Mouse (Mus musculus): ENCODE data around the gene D10Jhu81e. TPM values are rescaled to one million over a fixed set of nuclear protein-coding genes. Genes with fewer than 3 reads are reported as not detected.
"Not testable (repeated sequence)": the region's sequence is repeated elsewhere in the genome, so short reads cannot be mapped to it uniquely, and the experiment has no call there.

The D10Jhu81e gene
- 44.9 and 59.7 TPM in 2 replicates for polyA plus RNA-seq (2012; ENCODE audit: insufficient read depth, low replicate concordance)

DNA sequence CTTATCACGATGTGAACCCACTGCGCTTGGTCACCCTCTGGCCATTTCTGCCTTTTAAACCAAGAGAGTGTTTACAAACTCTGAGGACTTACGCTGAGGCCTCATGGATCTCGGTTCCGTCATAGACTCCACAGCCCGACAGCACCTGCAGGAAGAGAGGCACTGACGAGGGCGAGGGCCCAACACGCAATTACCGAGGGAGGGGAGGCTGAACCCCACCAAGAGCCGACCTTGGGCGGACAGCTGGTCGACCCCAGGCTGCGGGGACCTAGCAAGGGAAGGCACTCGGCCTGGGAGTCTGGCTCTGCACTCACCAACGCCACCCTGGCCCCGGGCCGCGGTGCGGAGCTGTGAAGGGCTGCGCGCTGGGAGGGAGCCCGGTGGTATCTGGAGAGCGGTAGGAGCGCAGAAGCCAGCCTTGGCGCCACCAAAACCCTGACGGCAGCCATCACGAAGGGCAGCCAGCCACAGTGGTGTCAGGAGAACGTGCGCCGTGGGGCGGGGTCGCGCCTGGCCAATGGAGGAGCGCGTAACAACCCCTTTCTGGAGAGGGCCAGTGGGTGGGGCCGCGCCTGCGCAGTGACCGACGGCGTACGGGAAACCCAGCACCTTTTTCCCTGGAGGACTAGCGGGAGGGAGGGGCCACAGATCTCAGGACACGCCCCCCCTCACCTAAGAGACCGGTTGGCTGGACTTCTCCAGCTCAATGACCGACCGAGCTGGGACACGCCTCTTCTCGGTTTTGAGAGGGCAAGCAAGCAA, at the start of gene D10Jhu81e:
Gene D10Jhu81e, minus strand, starts transcription at position 502 of the 762 bp plus-strand sequence.
- Histone ChIP-seq H3K36me3 (replicated peaks; ENCODE audit: low read length) (peaks cover 82% of the 10 kb centered on the region), H3K4me1 (peaks cover 37% of the 10 kb centered on the region), H3K4me3 (replicated peaks) (peak within 1 kb of the TSS; percentile 98), H3K27me3 (replicated peaks) (no peaks in the 10 kb centered on the region), H3K9me3 (no peaks in the 10 kb centered on the region)
- TF ChIP-seq FLI1 (IDR thresholded peaks at IDR 0.05; ENCODE audit: low read length) (no peak), GATA1 (IDR thresholded peaks at IDR 0.05; ENCODE audit: borderline replicate concordance, low read length) (no peak)

GRCm38 (mm10) chr10:78218576-78218975, 49.0 kb upstream of the D10Jhu81e start:
- H3K36me3 ChIP-seq (replicated peaks; ENCODE audit: low read length): peaks cover 99% of the 10 kb centered on the region
- H3K4me3 ChIP-seq (replicated peaks): no peak overlapping the region
- TF ChIP-seq FLI1 (IDR thresholded peaks at IDR 0.05; ENCODE audit: low read length): no peak
- TF ChIP-seq GATA1 (IDR thresholded peaks at IDR 0.05; ENCODE audit: borderline replicate concordance, low read length): no peak
- H3K4me1 ChIP-seq: peaks cover 72% of the 10 kb centered on the region
- H3K27me3 ChIP-seq (replicated peaks): no peaks in the 10 kb centered on the region
- no peaks in the 10 kb centered on the region for H3K9me3 ChIP-seq

GRCm38 (mm10) chr10:78216376-78217083, 46.9 kb upstream of the D10Jhu81e start:
- H3K4me1 ChIP-seq: peaks cover 58% of the 10 kb centered on the region
- no peak for TF ChIP-seq FLI1 (IDR thresholded peaks at IDR 0.05; ENCODE audit: low read length)
- TF ChIP-seq GATA1 (IDR thresholded peaks at IDR 0.05; ENCODE audit: borderline replicate concordance, low read length): no peak
- H3K9me3 ChIP-seq: no peaks in the 10 kb centered on the region
- H3K36me3 ChIP-seq (replicated peaks; ENCODE audit: low read length): peaks cover 100% of the 10 kb centered on the region
- no peaks in the 10 kb centered on the region for H3K27me3 ChIP-seq (replicated peaks)
- no peak overlapping the region for H3K4me3 ChIP-seq (replicated peaks)

- Histone ChIP-seq H3K36me3 (replicated peaks; ENCODE audit: low read length) (peaks cover 100% of the 10 kb centered on the region), H3K27me3 (replicated peaks) (no peaks in the 10 kb centered on the region), H3K9me3 (no peaks in the 10 kb centered on the region), H3K4me3 (replicated peaks) (no peak overlapping the region), H3K4me1 (peaks cover 40% of the 10 kb centered on the region)
- TF ChIP-seq GATA1 (IDR thresholded peaks at IDR 0.05; ENCODE audit: borderline replicate concordance, low read length) (no peak), FLI1 (IDR thresholded peaks at IDR 0.05; ENCODE audit: low read length) (no peak)
Measured at GRCm38 (mm10) chr10:78214371-78214770, 44.8 kb upstream of the D10Jhu81e start.

- no peaks in the 10 kb centered on the region for H3K9me3 ChIP-seq
Measured at GRCm38 (mm10) chr10:78211311-78211710, 41.7 kb upstream of the D10Jhu81e start.

GRCm38 (mm10) chr10:78201182-78201581, 31.6 kb upstream of the D10Jhu81e start:
- H3K36me3 ChIP-seq (replicated peaks; ENCODE audit: low read length): peaks cover 100% of the 10 kb centered on the region

More at GRCm38 (mm10) chr10:78211311-78211710, 41.7 kb upstream of the D10Jhu81e start:
- H3K4me3 ChIP-seq (replicated peaks): no peak overlapping the region
- H3K4me1 ChIP-seq: peaks cover 12% of the 10 kb centered on the region; the same call in 1 of the 2 replicates
- TF ChIP-seq GATA1 (IDR thresholded peaks at IDR 0.05; ENCODE audit: borderline replicate concordance, low read length): no peak
- TF ChIP-seq FLI1 (IDR thresholded peaks at IDR 0.05; ENCODE audit: low read length): no peak
- no peaks in the 10 kb centered on the region for H3K27me3 ChIP-seq (replicated peaks)
- H3K36me3 ChIP-seq (replicated peaks; ENCODE audit: low read length): peaks cover 100% of the 10 kb centered on the region

GRCm38 (mm10) chr10:78192933-78193332, 23.4 kb upstream of the D10Jhu81e start:
- Histone ChIP-seq H3K27me3 (replicated peaks) (no peaks in the 10 kb centered on the region), H3K9me3 (no peaks in the 10 kb centered on the region), H3K4me1 (peaks cover 4% of the 10 kb centered on the region; the same call in 1 of the 2 replicates), H3K36me3 (replicated peaks; ENCODE audit: low read length) (peaks cover 100% of the 10 kb centered on the region), H3K4me3 (replicated peaks) (peak overlapping the region; percentile 3)
- TF ChIP-seq GATA1 (IDR thresholded peaks at IDR 0.05; ENCODE audit: borderline replicate concordance, low read length) (no peak), FLI1 (IDR thresholded peaks at IDR 0.05; ENCODE audit: low read length) (no peak)

More at GRCm38 (mm10) chr10:78201182-78201581, 31.6 kb upstream of the D10Jhu81e start:
- TF ChIP-seq GATA1 (IDR thresholded peaks at IDR 0.05; ENCODE audit: borderline replicate concordance, low read length): no peak
- no peak for TF ChIP-seq FLI1 (IDR thresholded peaks at IDR 0.05; ENCODE audit: low read length)
- Histone ChIP-seq H3K4me1 (peaks cover 4% of the 10 kb centered on the region; the same call in 1 of the 2 replicates), H3K27me3 (replicated peaks) (no peaks in the 10 kb centered on the region), H3K9me3 (no peaks in the 10 kb centered on the region), H3K4me3 (replicated peaks) (no peak overlapping the region)

GRCm38 (mm10) chr10:78186076-78186475, 16.5 kb upstream of the D10Jhu81e start:
- H3K4me3 ChIP-seq (replicated peaks); H3K9me3 ChIP-seq; H3K27me3 ChIP-seq (replicated peaks): not testable (repeated sequence)
- peaks cover 38% of the 10 kb centered on the region for H3K4me1 ChIP-seq
- H3K36me3 ChIP-seq (replicated peaks; ENCODE audit: low read length): peaks cover 73% of the 10 kb centered on the region

DNA sequence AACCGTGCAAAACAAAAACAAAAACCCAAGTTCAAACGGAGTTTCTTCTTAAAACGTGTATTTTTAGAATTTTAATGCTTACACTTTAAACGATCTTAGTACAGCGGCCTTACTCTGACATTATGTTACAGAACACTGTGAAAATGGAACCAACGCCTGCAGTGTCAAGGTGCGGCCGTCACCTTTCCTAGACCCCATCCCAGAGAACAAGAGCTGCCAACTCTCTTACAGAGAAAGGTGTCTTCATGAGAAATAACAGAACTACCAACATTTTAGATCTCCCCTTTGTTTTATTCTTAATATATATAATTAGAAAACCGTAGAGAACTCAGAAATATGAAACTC, 15.8 kb upstream of the D10Jhu81e start:
- no peak for TF ChIP-seq FLI1 (IDR thresholded peaks at IDR 0.05; ENCODE audit: low read length)
- Histone ChIP-seq H3K4me1 (peaks cover 38% of the 10 kb centered on the region), H3K4me3 (replicated peaks) (peak overlapping the region; percentile 95), H3K9me3 (no peaks in the 10 kb centered on the region), H3K36me3 (replicated peaks; ENCODE audit: low read length) (peaks cover 73% of the 10 kb centered on the region), H3K27me3 (replicated peaks) (no peaks in the 10 kb centered on the region)
